Mouse (Mus musculus) CH12.LX (cell line): ENCODE measurements at regions not wholly inside any gene's neighbourhood (a gene's known extent, or its start where the extent isn't known, plus 50 kb on each side); places are given as distances from the start of the nearest gene placed in this dataset.

Source experiments
- KAT2A ChIP-seq: IDR thresholded peaks from 2 replicates; pipeline ENCODE4 v1.6.1; 2012; ENCODE audit warnings: low read length, improper control_type of control experiment, inconsistent platforms; ENCODE audit not compliant: insufficient replicate concordance
- MYC ChIP-seq: IDR thresholded peaks from 2 replicates; pipeline ENCODE4 v1.6.1; 2011; ENCODE audit warnings: low read depth, mild to moderate bottlenecking, improper control_type of control experiment, low read length

- TF ChIP-seq MYC (no peak), KAT2A (no peak)
Measured at GRCm38 (mm10) chr15:7563726-7564125, 165.5 kb upstream of the Egflam start.
